Mouse (Mus musculus) right cerebral cortex, postnatal 10 days (tissue): ENCODE results near the gene Psip1.
"Not testable (repeated sequence)": the region's sequence is repeated elsewhere in the genome, so short reads cannot be mapped to it uniquely, and the experiment has no call there.

Experiments used
- DNase-seq, 2 experiments: peaks; one replicate each; pipeline ENCODE4 v3.0.0; 2021; ENCODE audit warnings: low spot score in 2 of 2

Psip1 gene

GRCm38 (mm10) chr4:83486117-83486901 is at the start of gene Psip1:
Psip1 (minus strand) TSS chr4:83486459.
- peak; percentile 90 to 91 for DNase-seq

DNA sequence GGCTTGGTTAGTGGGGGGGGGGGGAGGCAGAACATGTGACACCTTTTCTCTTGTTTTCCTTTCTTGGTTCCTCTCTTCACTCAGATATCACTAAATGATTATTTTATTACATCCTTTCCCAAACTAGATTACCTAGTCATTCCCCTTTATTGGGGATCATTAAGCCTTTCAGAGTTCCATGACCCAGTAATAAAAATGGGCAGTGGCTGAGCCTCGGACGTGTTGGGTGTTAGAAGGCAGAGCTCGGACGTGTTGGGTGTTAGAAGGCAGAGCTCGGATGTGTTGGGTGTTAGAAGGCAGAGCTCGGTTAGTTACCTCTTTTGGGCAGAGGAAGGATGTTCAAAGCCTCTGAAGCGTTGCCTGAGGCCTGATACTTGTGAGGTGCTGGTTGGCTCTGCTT is 47.8 kb upstream of the Psip1 start:
- no peak for DNase-seq

GRCm38 (mm10) chr4:83533168-83533911 is 47.1 kb upstream of the Psip1 start:
- no peak for DNase-seq

DNA sequence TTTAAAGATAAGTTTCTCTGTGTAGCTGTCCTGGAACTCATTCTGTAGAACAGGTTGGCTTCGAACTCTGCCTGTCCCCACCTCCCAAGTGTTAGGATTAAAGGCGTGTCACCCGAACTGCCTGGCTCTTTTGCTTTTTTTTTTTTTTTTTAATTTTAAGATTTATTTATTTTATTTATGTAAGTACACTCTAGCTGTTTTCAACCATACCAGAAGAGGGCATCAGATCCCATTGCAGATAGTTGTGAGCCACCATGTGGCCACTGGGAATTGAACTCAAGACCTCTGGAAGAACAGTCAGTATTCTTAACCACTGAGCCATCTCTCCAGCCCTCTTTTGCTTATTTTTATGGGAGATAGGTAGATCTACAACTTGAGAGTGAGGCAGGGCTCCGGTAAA is 43.8 kb upstream of the Psip1 start:
- not testable (repeated sequence) for DNase-seq

DNA sequence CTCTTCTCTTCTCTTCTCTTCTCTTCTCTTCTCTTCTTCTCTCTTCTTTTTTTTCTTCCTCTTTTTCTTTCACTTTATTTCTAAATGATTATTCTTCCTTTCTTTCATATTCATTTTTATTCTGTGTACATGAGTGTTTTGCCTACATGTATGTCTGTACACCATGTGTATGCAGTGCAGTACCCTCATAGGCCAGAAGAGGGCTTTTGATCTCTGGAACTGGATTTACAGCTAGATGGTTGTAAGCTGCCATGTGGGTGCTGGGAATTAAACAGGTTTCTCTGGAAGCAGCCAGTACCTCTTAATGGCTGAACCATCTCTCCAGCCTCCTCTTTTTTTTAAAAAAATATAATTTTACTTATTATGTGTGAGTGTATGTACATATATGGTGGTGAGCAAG is 41.7 kb upstream of the Psip1 start:
- DNase-seq: peak in 1 of 2 experiments; percentile 28

DNA sequence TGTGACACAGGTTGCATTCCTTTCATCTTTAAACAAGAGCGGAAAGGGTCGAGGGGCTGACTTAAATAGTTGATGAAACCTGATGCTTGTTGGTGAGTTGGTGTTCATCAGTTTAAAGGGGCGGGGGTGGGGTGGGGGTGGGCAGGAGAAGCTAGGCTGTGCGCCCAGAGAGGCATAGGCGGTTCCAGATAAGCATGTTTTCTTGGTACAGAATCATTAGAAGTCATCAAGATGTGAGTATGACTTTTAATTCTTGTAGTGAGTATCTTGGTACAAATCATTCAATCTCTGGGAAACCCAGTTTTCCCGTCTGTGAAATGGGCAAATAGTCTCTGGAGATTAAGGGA is 40.7 kb upstream of the Psip1 start:
- no peak for DNase-seq

- peak in 1 of 2 experiments; percentile 25 for DNase-seq
These were observed 40.2 kb upstream of the Psip1 start for GRCm38 (mm10) chr4:83526270-83526987.

GRCm38 (mm10) chr4:83525690-83526055 is 39.4 kb upstream of the Psip1 start:
- no peak for DNase-seq

GRCm38 (mm10) chr4:83524843-83525689 is 38.8 kb upstream of the Psip1 start, which contains the start of gene Ccdc171:
Ccdc171 (plus strand) TSS chr4:83525545.
- DNase-seq: peak; percentile 96

DNA sequence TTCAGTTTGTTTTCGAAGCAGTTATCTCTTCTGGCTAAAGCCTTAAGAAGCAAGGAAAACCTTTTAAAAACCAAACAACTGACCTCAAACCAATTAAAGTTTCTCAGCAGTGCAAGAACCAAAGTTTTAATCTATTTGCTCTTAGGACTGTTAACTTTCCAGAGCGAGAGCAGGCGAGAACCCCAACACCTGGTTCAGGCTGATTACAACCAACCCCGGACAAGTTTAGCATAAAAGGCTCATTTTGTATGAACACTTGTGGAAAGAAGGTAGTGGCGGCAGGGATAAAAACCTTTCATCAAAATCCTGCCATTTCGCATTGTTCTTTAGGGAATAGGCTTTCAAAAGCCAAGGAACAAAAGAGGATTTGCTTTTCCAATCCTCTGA is 38.2 kb upstream of the Psip1 start:
- DNase-seq: no peak

- no peak for DNase-seq
These were observed 35.8 kb upstream of the Psip1 start for GRCm38 (mm10) chr4:83522066-83522465.

DNA sequence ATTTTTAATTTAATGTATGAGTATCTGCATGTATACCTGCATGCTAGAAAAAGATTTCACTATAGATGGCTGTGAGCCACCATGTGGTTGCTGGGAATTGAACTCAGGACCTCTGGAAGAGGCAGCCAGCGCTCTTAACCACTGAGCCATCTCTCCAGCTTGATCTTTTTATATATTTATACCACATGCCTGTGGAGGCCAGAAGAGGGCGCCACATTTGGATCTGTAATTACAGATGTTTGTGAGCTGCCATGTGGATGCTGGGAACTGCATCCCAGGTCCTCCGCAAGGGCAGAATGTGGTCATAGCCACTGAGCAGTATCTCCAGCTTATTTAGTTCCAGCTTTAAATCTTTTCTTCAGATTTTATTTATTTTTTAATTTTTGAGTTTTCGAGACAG is 34.0 kb upstream of the Psip1 start:
- DNase-seq: no peak

- no peak for DNase-seq
These were observed 33.5 kb upstream of the Psip1 start for GRCm38 (mm10) chr4:83519807-83520206.

DNA sequence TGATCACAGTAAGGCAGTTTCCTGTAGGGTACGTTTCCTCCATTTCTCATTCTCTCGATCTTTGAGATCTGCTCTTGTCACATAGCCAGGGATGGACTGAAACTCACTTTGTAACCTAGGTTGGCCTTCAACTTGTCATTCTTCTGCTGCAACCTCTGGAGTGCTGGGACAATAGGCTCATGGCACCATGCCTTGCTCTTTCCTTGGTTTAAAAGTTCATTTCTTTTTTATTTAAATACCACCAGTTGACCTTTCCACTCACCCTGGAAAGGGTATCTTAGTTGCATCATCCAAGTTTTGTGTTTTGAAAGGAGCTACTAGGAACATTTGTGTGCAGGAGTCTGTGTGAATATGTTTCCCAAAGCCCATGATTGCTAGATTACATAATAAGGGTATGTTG is 32.9 kb upstream of the Psip1 start:
- DNase-seq: no peak

- DNase-seq: not testable (repeated sequence)
These were observed 29.9 kb upstream of the Psip1 start for GRCm38 (mm10) chr4:83516144-83516543.

DNA sequence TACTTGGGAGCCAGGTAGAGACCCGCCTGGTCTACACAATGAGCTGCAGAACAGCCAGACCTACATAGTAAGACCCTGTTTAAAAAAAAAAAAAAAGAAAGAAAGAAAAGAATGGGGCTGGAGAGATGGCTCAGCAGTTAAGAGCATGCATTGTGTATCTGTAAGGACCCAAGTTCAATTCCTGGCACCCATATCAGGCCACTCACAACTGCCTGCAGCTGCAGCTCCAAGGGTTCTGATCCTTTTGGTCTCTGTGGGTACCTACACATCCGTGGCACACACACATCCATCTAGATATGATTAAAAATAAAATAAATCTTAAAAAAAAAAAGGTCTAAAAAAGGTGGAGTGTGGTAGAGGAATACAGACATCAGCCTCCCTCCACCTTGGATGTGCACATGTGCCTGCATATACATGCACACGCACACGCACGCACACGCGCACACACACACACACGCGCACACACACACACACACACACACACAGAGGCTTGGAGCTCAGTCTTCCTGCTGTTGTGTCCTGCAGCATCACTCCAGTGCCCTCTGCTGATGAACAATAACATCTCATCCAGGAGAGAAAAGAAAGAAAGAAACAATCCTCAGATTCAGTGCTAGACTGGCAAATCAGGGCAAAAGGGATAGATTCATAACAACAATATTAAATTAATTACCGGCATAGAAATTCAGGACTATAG is 28.9 kb upstream of the Psip1 start:
- peak; percentile 33 to 44 for DNase-seq

DNA sequence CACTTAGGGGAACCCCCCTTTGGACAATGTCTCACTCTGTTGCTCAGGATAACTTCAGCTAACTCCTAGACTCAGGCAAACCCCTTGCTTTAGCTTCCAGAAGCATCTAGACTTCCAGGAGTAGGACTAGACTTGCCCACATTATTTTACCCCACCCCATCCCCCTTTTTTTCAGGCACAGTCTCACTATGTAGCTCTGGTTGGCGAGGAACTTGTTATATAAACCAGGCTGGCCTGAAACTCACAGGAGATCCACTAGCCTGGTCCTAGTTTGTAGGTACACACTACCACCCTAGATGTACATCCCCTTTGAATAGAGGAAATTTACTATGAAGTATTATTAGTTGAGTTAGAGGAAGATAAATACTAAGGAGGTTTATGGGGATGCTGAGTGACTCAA is 27.9 kb upstream of the Psip1 start:
- no peak for DNase-seq

GRCm38 (mm10) chr4:83512644-83513043 is 26.4 kb upstream of the Psip1 start:
- no peak for DNase-seq

DNA sequence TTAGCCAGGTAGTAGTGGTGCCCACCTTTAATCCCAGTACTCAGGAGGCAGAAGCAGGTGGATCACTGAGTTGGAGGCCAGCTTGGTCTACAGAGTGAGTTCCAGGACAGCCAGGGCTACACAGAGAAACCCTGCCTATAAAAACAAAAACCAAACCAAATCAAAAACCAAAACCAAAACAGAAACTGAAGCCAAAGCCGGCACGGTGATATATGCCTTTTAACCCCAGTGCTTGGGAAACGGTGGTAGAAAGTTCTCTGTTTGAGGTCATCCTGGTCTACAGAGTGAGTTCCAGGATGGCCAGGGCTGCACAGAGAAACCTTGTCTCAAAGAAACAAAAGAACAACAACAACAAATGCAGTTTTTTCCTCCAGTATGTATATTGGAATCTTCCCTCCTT is 26.0 kb upstream of the Psip1 start:
- DNase-seq: no peak

GRCm38 (mm10) chr4:83511083-83511482 is 24.8 kb upstream of the Psip1 start:
- no peak for DNase-seq

DNA sequence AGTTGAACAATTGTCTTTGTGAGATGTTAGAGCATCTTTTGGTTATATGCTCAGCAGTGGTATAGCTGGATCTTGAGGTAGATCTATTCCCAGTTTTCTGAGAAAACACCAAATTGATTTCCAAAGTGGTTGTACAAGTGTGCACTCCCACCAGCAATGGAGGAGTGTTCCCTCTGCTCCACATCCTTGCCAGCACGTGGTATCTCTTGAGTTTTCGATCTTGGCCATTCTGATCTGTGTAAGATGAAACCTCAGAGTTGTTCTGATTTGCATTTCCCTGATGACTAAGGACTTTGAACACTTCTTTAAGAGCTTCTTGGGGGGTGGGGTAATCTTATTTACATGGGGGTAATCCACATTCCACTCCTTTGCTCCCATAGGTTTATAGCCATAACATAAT is 23.3 kb upstream of the Psip1 start:
- no peak for DNase-seq
